Comparison of ENCODE assay signal across 8 mouse cellular contexts in the genomic region with DNA sequence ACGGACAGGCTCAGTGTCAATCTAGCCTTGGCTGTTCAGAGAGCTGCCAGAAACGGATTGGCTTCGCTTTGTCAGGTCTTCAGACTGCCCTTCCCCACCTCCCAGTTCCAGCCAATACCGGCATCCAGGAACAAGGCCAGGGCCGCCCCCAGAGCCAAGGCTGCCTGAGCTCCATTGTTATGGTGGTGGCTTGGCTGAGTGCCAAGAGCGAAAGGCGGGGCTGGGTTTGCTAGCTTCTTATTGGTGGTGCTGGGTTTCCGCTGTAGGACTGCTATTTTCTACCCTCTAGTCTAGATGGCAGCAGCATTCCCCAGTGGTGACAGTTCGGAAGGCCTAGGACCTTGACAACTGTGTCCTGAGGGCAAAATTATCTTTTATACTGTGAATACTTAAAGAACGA. TPM values are rescaled to one million over a fixed set of nuclear protein-coding genes. Genes with fewer than 3 reads are reported as not detected.
DNase-seq lines count a peak whose midpoint lies in the region; ATAC-seq lines count a peak whose summit lies in the region.

TSS of gene Gstm7 (minus strand) at position 148 of the 400 bp plus-strand sequence.

- H3K27me3 ChIP-seq in hindbrain, embryonic 14.5 days (ENCODE audit: control insufficient read depth, insufficient read depth, low read length) = no peaks in the 10 kb centered on the region

- H3K36me3 ChIP-seq in hindbrain, embryonic 14.5 days (replicated peaks; ENCODE audit: control insufficient read depth, insufficient read depth) = no peaks in the 10 kb centered on the region

- peak within 1 kb of the TSS; percentile 44 for H3K4me2 ChIP-seq in hindbrain, embryonic 14.5 days (replicated peaks)

- H3K27ac ChIP-seq in hindbrain, embryonic 14.5 days = peak within 1 kb of the TSS; percentile 74

- ATAC-seq in hindbrain, embryonic 14.5 days (ENCODE audit: low FRiP score) = peak; percentile 96

- H3K4me1 ChIP-seq in hindbrain, embryonic 14.5 days (replicated peaks; ENCODE audit: control insufficient read depth, insufficient read depth, low read length) = peaks cover 13% of the 10 kb centered on the region; the same call in 1 of the 2 replicates

- 6% methylated on average over 10 of the region's 10 CpGs for WGBS in hindbrain, embryonic 14.5 days

- 0 out of 2 replicates have a peak within 1 kb of the TSS, but pooled peaks have one; percentile 1 for H3K9ac ChIP-seq in hindbrain, embryonic 14.5 days

- peak within 1 kb of the TSS; percentile 20 for H3K4me3 ChIP-seq in hindbrain, embryonic 14.5 days (replicated peaks; ENCODE audit: low read length)

- H3K9me3 ChIP-seq in hindbrain, embryonic 14.5 days (ENCODE audit: control insufficient read depth, low read length) = no peaks in the 10 kb centered on the region

- DNase-seq in R1 (ENCODE audit: low read depth, low spot score) = peak; percentile 99
- peak; percentile 92 to 94 for DNase-seq in cerebellum, postnatal 36 days
- DNase-seq in frontal cortex, postnatal 36 days (ENCODE audit: low spot score in 2 of 2) = peak; percentile 97 to 98
- DNase-seq in hindbrain, embryonic 14.5 days (ENCODE audit: low spot score) = peak; percentile 96
- DNase-seq in layer of hippocampus, postnatal 25 days (ENCODE audit: extremely low spot score in 1 of 2, low spot score in 1 of 2) = peak; percentile 97
- DNase-seq in lung, postnatal 14 days = peak; percentile 98
- DNase-seq in retina, adult 2 months (ENCODE audit: low read depth, low spot score) = peak; percentile 50
- DNase-seq in thymus, postnatal 25 days = peak; percentile 87

RNA-seq across cellular contexts. Expression of gene Gstm7, which starts in this region (rescaled TPM):
- 45.8 and 54.6 TPM in 2 replicates for polyA plus RNA-seq in hindbrain, embryonic 14.5 days (2014; fragmentation: Nextera tagmentation; extraction: Ambion mirVana)
- total RNA-seq in layer of hippocampus, postnatal 25 days (2021) = 100 to 1,000 TPM; 150 to 174 TPM

Comparison
In these comparisons a context has a peak if more than half of its experiments do, and no peak if none do; other contexts are left out.
1. Peak in every context shown above with its lines: DNase-seq, ATAC-seq, H3K4me3 ChIP-seq and H3K27ac ChIP-seq.